In the genomic region with DNA sequence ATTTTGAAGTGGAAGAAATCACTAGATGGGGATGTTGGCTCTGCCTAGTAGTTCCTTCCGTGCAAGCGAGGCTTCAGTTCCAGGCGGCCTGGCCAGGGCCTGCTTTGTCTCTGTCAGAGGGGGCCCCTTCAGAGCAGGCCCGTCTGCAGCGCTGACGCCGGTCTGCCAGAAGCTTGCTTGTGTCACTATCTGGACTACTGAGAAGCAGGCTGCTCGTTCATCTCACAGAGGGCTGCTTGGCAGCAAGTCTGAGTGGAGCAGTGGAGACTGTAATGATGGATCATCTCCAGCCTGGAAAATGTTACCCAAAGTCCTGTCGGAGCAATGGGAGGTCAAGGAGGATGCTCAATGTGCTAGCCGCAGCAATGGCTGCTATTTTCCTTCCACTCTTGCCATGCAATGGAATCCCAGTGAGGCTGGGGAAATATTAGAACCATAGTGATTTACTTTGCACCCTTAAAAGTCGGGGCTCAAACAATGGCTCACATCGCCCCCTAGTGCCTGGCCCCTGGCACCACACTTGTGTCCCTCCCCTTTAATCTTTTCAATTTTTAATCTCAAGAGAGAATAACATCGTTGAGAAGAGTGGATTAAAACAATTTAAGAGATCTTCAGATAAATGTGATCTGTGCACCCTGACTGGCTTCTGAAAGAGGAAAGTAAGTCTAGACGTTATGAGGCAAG, we compare ENCODE assay signal across 9 mouse cellular contexts. TPM values are rescaled to one million over a fixed set of nuclear protein-coding genes. Genes with fewer than 3 reads are reported as not detected.
DNase-seq lines count a peak whose midpoint lies in the region; ATAC-seq and TF ChIP-seq lines count a peak whose summit lies in the region.
"Had no signal": no experiment of that assay in that cellular context is flagged by ENCODE, and none has a peak within 500 bp of the region (broad histone marks: within the 10 kb centered on the region; RNA-seq: fewer than 3 reads in every experiment).

No protein-coding gene starts in this region.

- 45% methylated on average over 14 of the region's 14 CpGs for WGBS in forebrain, embryonic 14.5 days
- 39% methylated on average over 14 of the region's 14 CpGs for WGBS in intestine, embryonic 16.5 days
- 54% methylated on average over 14 of the region's 14 CpGs for WGBS in neural tube, embryonic 11.5 days

- no peaks in the 10 kb centered on the region for H3K36me3 ChIP-seq in forebrain, embryonic 14.5 days (ENCODE audit: control insufficient read depth, insufficient read depth, low read length)
- no peaks in the 10 kb centered on the region for H3K36me3 ChIP-seq in intestine, embryonic 16.5 days (ENCODE audit: control insufficient read depth, insufficient read depth, low read length)
- H3K36me3 ChIP-seq in neural tube, embryonic 11.5 days (ENCODE audit: control insufficient read depth, insufficient read depth, low read length): no peaks in the 10 kb centered on the region
- H3K36me3 ChIP-seq: neural tube, embryonic 12.5 days had no signal

- ATAC-seq in forebrain, embryonic 14.5 days: peak; percentile 40
- peak; percentile 55 for ATAC-seq in intestine, embryonic 16.5 days
- ATAC-seq in neural tube, embryonic 11.5 days (ENCODE audit: insufficient read depth, low FRiP score, low TSS enrichment): no peak

- peaks cover 4% of the 10 kb centered on the region; the same call in 1 of the 2 replicates for H3K27me3 ChIP-seq in forebrain, embryonic 14.5 days (replicated peaks; ENCODE audit: control insufficient read depth, insufficient read depth, low read length)
- H3K27me3 ChIP-seq in intestine, embryonic 16.5 days (replicated peaks; ENCODE audit: control insufficient read depth, insufficient read depth, low read length): peaks cover 3% of the 10 kb centered on the region; the same call in 1 of the 2 replicates
- H3K27me3 ChIP-seq in neural tube, embryonic 11.5 days (ENCODE audit: control insufficient read depth, insufficient read depth, low read length): peaks cover 27% of the 10 kb centered on the region

- H3K27ac ChIP-seq in layer of hippocampus, adult 2 months: no peak overlapping the region
- no peak overlapping the region for H3K27ac ChIP-seq in forebrain, embryonic 14.5 days (ENCODE audit: low read depth, low read length)
- no peak overlapping the region for H3K27ac ChIP-seq in intestine, embryonic 16.5 days (ENCODE audit: low read length)
- H3K27ac ChIP-seq in neural tube, embryonic 11.5 days (ENCODE audit: low read depth, low read length): no peak overlapping the region
- H3K27ac ChIP-seq: neural tube, embryonic 12.5 days had no signal

- peaks cover 10% of the 10 kb centered on the region; the same call in 1 of the 2 replicates for H3K4me1 ChIP-seq in forebrain, embryonic 14.5 days (ENCODE audit: control insufficient read depth, insufficient read depth, low read length)
- H3K4me1 ChIP-seq in intestine, embryonic 16.5 days (ENCODE audit: control insufficient read depth, insufficient read depth, low read length): peaks cover 3% of the 10 kb centered on the region; the same call in 1 of the 2 replicates
- peaks cover 10% of the 10 kb centered on the region; the same call in 1 of the 2 replicates for H3K4me1 ChIP-seq in neural tube, embryonic 11.5 days (ENCODE audit: control insufficient read depth, insufficient read depth, low read length)

- DNase-seq in layer of hippocampus, adult 2 months (ENCODE audit: low spot score in 2 of 2): no peak
- DNase-seq in layer of hippocampus, postnatal 25 days (ENCODE audit: extremely low spot score in 1 of 2, low spot score in 1 of 2): no peak
- peak; percentile 27 for DNase-seq in ZHBTc4 (ENCODE audit: low read depth, low spot score)
- peak; percentile 38 for DNase-seq in forebrain, embryonic 14.5 days (ENCODE audit: low spot score)
- peak; percentile 54 for DNase-seq in neural tube, embryonic 11.5 days (ENCODE audit: low spot score)
- DNase-seq in urinary bladder, postnatal 36 days (ENCODE audit: low spot score in 2 of 2): no peak
- DNase-seq in cerebellum, adult 18-20 months: no peak

- H3K4me3 ChIP-seq in layer of hippocampus, adult 2 months: no peak overlapping the region
- H3K4me3 ChIP-seq in forebrain, embryonic 14.5 days (ENCODE audit: low read depth, low read length): no peak overlapping the region
- no peak overlapping the region for H3K4me3 ChIP-seq in intestine, embryonic 16.5 days (ENCODE audit: low read length)
- no peak overlapping the region for H3K4me3 ChIP-seq in neural tube, embryonic 11.5 days (ENCODE audit: low read depth, low read length)
- H3K4me3 ChIP-seq: neural tube, embryonic 12.5 days had no signal

- no peak overlapping the region for H3K4me2 ChIP-seq in forebrain, embryonic 14.5 days (ENCODE audit: low read length)
- H3K4me2 ChIP-seq in intestine, embryonic 16.5 days (ENCODE audit: low read depth, low read length): no peak overlapping the region
- no peak overlapping the region for H3K4me2 ChIP-seq in neural tube, embryonic 11.5 days (ENCODE audit: low read depth)
- H3K4me2 ChIP-seq: neural tube, embryonic 12.5 days had no signal

- no peaks in the 10 kb centered on the region for H3K9me3 ChIP-seq in forebrain, embryonic 14.5 days (replicated peaks; ENCODE audit: control insufficient read depth, low read length)
- H3K9me3 ChIP-seq in intestine, embryonic 16.5 days (ENCODE audit: control insufficient read depth, low read length): no peaks in the 10 kb centered on the region
- no peaks in the 10 kb centered on the region for H3K9me3 ChIP-seq in neural tube, embryonic 11.5 days (ENCODE audit: control insufficient read depth, low read length)

- H3K9ac ChIP-seq in forebrain, embryonic 14.5 days (ENCODE audit: low read length): no peak overlapping the region
- H3K9ac ChIP-seq in intestine, embryonic 16.5 days (ENCODE audit: low read depth, low read length): no peak overlapping the region
- H3K9ac ChIP-seq in neural tube, embryonic 11.5 days (ENCODE audit: low read length): no peak overlapping the region
- H3K9ac ChIP-seq: neural tube, embryonic 12.5 days had no signal

- peak; percentile 74 for TF ChIP-seq CTCF in layer of hippocampus, adult 2 months (conservative IDR thresholded peaks at IDR 0.05)

RNA-seq across cellular contexts. Expression of gene Klhl8, which starts 26.0 kb away (rescaled TPM):
- total RNA-seq in layer of hippocampus, adult 2 months (2021): 10 to 100 TPM; 30.4 to 32.7 TPM
- 10 to 100 TPM; 34.2 to 34.3 TPM for total RNA-seq in layer of hippocampus, postnatal 25 days (2021)
- 41.1 and 46.5 TPM in 2 replicates for polyA plus RNA-seq in forebrain, embryonic 14.5 days (2014; fragmentation: Nextera tagmentation; extraction: Ambion mirVana)
- polyA plus RNA-seq in intestine, embryonic 16.5 days (2015; fragmentation: Nextera tagmentation; extraction: Ambion mirVana): 6.7 and 7.3 TPM in 2 replicates
- 17.3 and 17.7 TPM in 2 replicates for polyA plus RNA-seq in neural tube, embryonic 11.5 days (2014; fragmentation: Nextera tagmentation; extraction: Ambion mirVana)

RNA-seq across cellular contexts. Expression of gene Hsd17b13, which starts 40.2 kb away (rescaled TPM):
- not detected for total RNA-seq in layer of hippocampus, adult 2 months (2021)
- not detected for total RNA-seq in layer of hippocampus, postnatal 25 days (2021)
- polyA plus RNA-seq in forebrain, embryonic 14.5 days (2014; fragmentation: Nextera tagmentation; extraction: Ambion mirVana): not detected in 2 replicates
- polyA plus RNA-seq in intestine, embryonic 16.5 days (2015; fragmentation: Nextera tagmentation; extraction: Ambion mirVana): 36.9 and 49.5 TPM in 2 replicates
- not detected in 2 replicates for polyA plus RNA-seq in neural tube, embryonic 11.5 days (2014; fragmentation: Nextera tagmentation; extraction: Ambion mirVana)
- polyA plus RNA-seq: neural tube, embryonic 12.5 days had no signal

Comparison
In these comparisons a context has a peak if more than half of its experiments do, and no peak if none do; other contexts are left out.
1. DNase-seq: peak in ZHBTc4 (single experiment), forebrain, embryonic 14.5 days (single experiment) and neural tube, embryonic 11.5 days (single experiment); none in layer of hippocampus, adult 2 months (0 of 2), layer of hippocampus, postnatal 25 days (0 of 2), urinary bladder, postnatal 36 days (0 of 2) and cerebellum, adult 18-20 months (0 of 2).
2. RNA of gene Hsd17b13, which starts 40.2 kb away (polyA plus RNA-seq): 36.9 to 49.5 TPM in intestine, embryonic 16.5 days; not detected in neural tube, embryonic 11.5 days and not detected in forebrain, embryonic 14.5 days; every median in the first group is over 10 times any median in the second.